Mouse (Mus musculus) testis, adult 2 months (tissue): Measurements from ENCODE around the gene AW549877.

Experiments
- CTCF ChIP-seq: fragments of 200-500 bp; IDR thresholded peaks from 2 replicates; pipeline ENCODE4 v1.5.1; 2012; ENCODE audit warnings: low read depth, mild to moderate bottlenecking, inconsistent platforms, low read length, moderate library complexity; ENCODE audit not compliant: control insufficient read depth, insufficient read depth, insufficient replicate concordance
- POLR2A ChIP-seq: fragments of 200-500 bp; IDR thresholded peaks from 2 replicates; pipeline ENCODE4 v1.6.1; 2012; ENCODE audit warnings: low read depth, mild to moderate bottlenecking, inconsistent platforms, low read length, moderate library complexity; ENCODE audit not compliant: control insufficient read depth

DNA sequence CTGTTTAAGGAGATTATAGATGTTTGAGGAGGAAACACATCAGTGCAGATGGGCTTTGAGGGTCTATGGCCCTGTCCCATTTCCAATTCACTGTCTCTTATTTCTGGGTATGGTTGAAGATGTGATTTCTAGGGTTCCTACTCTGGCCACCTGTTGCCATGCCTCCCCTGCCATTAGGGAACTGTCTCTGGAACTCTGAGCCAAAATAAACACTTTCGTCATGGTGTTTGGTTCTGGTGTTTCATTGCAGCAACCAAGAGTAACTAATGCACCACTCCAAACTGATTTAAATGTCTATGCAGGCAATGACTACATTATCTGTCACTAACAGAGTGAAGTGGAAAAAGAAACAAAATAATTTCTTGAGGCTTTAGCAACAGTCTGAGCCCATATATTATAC lies 35.5 kb downstream of the AW549877 start:
- TF ChIP-seq CTCF = no peak
- no peak for TF ChIP-seq POLR2A
